Mouse (Mus musculus): ENCODE data around the gene Fuom. TPM values are rescaled to one million over a fixed set of nuclear protein-coding genes. Genes with fewer than 3 reads are reported as not detected.

Gene Fuom
- 30.3 TPM in 2 replicates for polyA plus RNA-seq (2012; rRNA removed)
- 28.3 and 28.8 TPM in 2 replicates for polyA plus RNA-seq (2014; fragmentation: Nextera tagmentation; extraction: Ambion mirVana)

DNA sequence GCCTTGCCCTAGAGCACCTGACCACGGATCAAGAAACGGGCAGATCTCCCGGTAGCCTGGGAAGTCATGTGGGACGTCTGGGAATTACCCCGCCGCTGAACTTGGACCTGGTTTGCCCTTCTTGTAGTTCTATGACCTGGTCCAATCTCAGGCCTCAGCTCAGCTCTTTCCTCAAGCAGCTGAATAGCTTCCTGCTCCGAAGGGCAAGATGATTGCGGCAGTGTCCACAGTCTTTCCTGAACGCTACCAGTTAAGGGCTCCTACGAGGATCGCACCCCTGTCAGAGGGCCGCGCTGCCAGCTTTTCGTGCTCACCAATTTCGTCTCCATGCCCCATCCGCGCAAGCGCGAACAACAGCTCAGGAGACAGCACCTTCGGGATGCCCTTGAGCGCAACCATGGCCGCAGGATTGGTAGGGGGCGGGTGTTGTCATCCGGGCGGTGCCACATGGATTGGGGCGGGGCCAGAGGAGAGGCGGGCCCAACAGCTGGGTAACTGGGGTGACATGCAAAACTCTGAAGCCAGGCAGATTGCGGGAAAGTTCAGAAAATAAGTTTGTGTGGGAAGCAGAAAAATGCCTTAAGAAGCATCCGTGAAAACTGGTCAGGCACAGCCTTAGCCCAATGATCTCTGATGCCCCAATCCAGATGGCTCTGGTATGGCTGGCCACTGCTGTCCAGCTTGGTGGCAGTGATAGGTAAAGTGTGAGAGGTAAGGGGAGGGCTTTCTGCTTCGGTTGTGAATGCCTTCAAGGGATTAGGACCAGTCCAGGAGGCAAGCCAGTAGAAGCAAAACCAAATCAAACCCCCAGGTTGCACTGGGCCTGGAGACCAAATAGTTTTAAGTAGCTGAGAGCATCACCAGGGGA lies at the start of gene Fuom:
Fuom (minus strand) TSS at position 449 of the 868 bp plus-strand sequence.
- Histone ChIP-seq H3K9ac (ENCODE audit: low read depth, low read length, severe bottlenecking) (peak within 1 kb of the TSS; percentile 62), H3K27ac (replicated peaks; ENCODE audit: low read depth, low read length) (no peak within 1 kb of the TSS), H3K36me3 (ENCODE audit: control insufficient read depth, insufficient read depth, low read length) (peaks cover 15% of the 10 kb centered on the region), H3K4me2 (replicated peaks; ENCODE audit: low read depth, low read length, severe bottlenecking) (peak within 1 kb of the TSS; percentile 76), H3K4me1 (ENCODE audit: control insufficient read depth, insufficient read depth, low read length) (0 out of 2 replicates have a peak, but pooled peaks cover 3% of the 10 kb centered on the region), H3K4me3 (replicated peaks; ENCODE audit: low read length) (peak within 1 kb of the TSS; percentile 42), H3K9me3 (ENCODE audit: control insufficient read depth, low read length) (no peaks in the 10 kb centered on the region), H3K27me3 (ENCODE audit: control insufficient read depth, insufficient read depth, low read length) (no peaks in the 10 kb centered on the region)
- ATAC-seq (ENCODE audit: low FRiP score, low read depth) (peak; percentile 89), DNase-seq (ENCODE audit: low spot score) (peak; percentile 71)
- TF ChIP-seq POLR2A (IDR thresholded peaks at IDR 0.05; ENCODE audit: borderline replicate concordance, extremely low read depth, insufficient read depth, insufficient read length), result no peak
- whole genome bisulfite sequencing, result 1% methylated on average over 30 of the region's 30 CpGs

DNA sequence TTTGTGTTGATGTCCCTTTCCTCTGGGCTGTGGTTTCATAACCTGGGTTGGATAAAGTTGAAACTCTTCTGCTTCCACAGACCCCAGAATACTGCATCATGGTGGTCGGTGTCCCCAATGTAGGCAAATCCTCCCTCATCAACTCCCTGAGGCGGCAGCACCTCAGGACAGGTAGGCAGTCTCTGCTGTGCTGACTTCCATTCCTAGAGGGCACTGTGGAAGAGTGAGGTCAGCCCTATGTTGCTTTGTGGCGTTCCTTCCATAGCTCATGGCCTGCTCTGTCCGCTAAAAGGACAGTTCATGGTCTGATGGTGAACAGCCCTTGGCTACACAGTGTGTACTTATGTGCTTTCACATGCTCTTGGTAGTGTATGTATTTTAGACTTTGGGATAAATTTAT lies 42.3 kb upstream of the Fuom start:
- TF ChIP-seq POLR2A (IDR thresholded peaks at IDR 0.05; ENCODE audit: borderline replicate concordance, extremely low read depth, insufficient read depth, insufficient read length), result no peak
- ATAC-seq (ENCODE audit: low FRiP score, low read depth) (no peak), DNase-seq (ENCODE audit: low spot score) (no peak)
- no peak overlapping the region for H3K9ac ChIP-seq (ENCODE audit: low read depth, low read length, severe bottlenecking)
- H3K4me2 ChIP-seq (replicated peaks; ENCODE audit: low read depth, low read length, severe bottlenecking), result no peak overlapping the region
- 0 out of 2 replicates have a peak, but pooled peaks cover 6% of the 10 kb centered on the region for H3K36me3 ChIP-seq (ENCODE audit: control insufficient read depth, insufficient read depth, low read length)
- H3K27me3 ChIP-seq (ENCODE audit: control insufficient read depth, insufficient read depth, low read length), result no peaks in the 10 kb centered on the region
- H3K4me1 ChIP-seq (ENCODE audit: control insufficient read depth, insufficient read depth, low read length), result no peaks in the 10 kb centered on the region
- H3K27ac ChIP-seq (replicated peaks; ENCODE audit: low read depth, low read length), result no peak overlapping the region
- H3K9me3 ChIP-seq (ENCODE audit: control insufficient read depth, low read length), result no peaks in the 10 kb centered on the region
- WGBS, result 81% methylated on average over 4 of the region's 4 CpGs
- H3K4me3 ChIP-seq (replicated peaks; ENCODE audit: low read length), result no peak overlapping the region

GRCm38 (mm10) chr7:140141350-140141749 lies 39.1 kb upstream of the Fuom start:
- DNase-seq (ENCODE audit: low spot score), result peak; percentile 73
- Histone ChIP-seq H3K4me3 (replicated peaks; ENCODE audit: low read length) (no peak overlapping the region), H3K4me1 (ENCODE audit: control insufficient read depth, insufficient read depth, low read length) (no peaks in the 10 kb centered on the region), H3K9me3 (ENCODE audit: control insufficient read depth, low read length) (no peaks in the 10 kb centered on the region), H3K36me3 (ENCODE audit: control insufficient read depth, insufficient read depth, low read length) (0 out of 2 replicates have a peak, but pooled peaks cover 4% of the 10 kb centered on the region), H3K9ac (ENCODE audit: low read depth, low read length, severe bottlenecking) (no peak overlapping the region), H3K27ac (replicated peaks; ENCODE audit: low read depth, low read length) (no peak overlapping the region), H3K4me2 (replicated peaks; ENCODE audit: low read depth, low read length, severe bottlenecking) (no peak overlapping the region), H3K27me3 (ENCODE audit: control insufficient read depth, insufficient read depth, low read length) (no peaks in the 10 kb centered on the region)
- 4% methylated on average over 14 of the region's 14 CpGs for WGBS
- no peak for ATAC-seq (ENCODE audit: low FRiP score, low read depth)
- TF ChIP-seq POLR2A (IDR thresholded peaks at IDR 0.05; ENCODE audit: borderline replicate concordance, extremely low read depth, insufficient read depth, insufficient read length), result no peak

DNA sequence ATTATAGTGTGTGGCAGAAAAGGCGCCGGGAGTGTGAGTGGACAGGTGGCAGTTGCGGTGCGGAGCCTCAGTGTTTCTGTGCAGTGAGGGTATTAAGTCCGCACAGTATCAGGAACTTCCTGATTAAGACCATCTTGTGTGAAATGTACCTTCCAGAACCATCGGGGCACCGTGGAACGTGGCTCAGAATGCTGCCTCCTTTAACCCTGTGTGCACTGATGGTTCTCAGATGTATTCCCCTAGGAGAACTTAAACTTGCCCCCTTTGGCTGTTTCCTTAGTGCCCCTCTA lies 35.7 kb upstream of the Fuom start:
- Histone ChIP-seq H3K4me1 (ENCODE audit: control insufficient read depth, insufficient read depth, low read length) (no peaks in the 10 kb centered on the region), H3K27me3 (ENCODE audit: control insufficient read depth, insufficient read depth, low read length) (no peaks in the 10 kb centered on the region), H3K9ac (ENCODE audit: low read depth, low read length, severe bottlenecking) (peak overlapping the region; percentile 81), H3K4me3 (replicated peaks; ENCODE audit: low read length) (peak overlapping the region; percentile 64), H3K36me3 (ENCODE audit: control insufficient read depth, insufficient read depth, low read length) (peaks cover 12% of the 10 kb centered on the region), H3K27ac (replicated peaks; ENCODE audit: low read depth, low read length) (peak overlapping the region; percentile 73), H3K9me3 (ENCODE audit: control insufficient read depth, low read length) (no peaks in the 10 kb centered on the region), H3K4me2 (replicated peaks; ENCODE audit: low read depth, low read length, severe bottlenecking) (peak overlapping the region; percentile 67)
- no peak for DNase-seq (ENCODE audit: low spot score)
- no peak for ATAC-seq (ENCODE audit: low FRiP score, low read depth)
- no peak for TF ChIP-seq POLR2A (IDR thresholded peaks at IDR 0.05; ENCODE audit: borderline replicate concordance, extremely low read depth, insufficient read depth, insufficient read length)
- WGBS, result 0% methylated on average over 8 of the region's 8 CpGs

DNA sequence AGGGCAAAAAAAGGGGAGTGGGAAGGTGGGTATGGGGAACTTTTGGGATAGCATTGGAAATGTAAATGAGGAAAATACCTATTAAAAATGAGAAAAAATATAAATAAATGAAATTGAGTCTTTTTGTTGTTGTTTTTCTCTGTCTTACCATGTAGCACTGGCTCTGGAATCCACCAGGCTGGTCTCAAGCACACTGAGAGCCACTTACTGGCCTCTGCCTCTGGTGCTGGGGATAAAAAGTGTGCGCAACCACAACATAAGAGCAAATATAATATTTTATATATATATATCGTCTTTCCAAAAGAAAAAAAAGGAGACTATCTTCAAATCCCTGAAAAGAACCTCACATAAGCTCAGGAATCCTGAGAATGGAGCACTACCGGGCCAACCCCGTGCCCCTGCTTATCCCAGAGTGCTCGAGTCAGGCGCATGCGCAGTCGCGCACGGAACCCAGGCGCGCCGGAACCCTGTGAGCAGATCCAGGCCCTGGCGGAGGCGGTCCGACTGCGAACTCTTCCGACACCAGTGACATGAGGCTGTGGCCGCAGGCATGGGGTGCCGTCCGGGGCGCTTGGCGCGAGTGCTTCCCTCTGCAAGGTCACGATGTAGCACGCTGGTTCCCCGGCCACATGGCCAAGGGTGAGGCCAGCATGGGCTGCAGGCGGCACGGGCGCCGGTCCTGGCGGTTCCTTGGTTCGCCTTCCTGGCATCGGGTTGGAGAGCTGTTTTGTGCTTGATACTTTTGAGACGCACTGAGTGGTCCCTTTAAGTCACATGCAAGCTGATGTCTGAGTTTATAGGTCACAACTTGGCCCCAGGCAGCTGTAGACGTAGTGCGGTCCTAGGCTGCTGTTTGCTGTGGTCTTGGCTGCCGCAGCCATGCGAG lies 35.1 kb upstream of the Fuom start, which contains the start of gene Mtg1:
Mtg1 (plus strand) TSS at position 430 of the 886 bp plus-strand sequence.
- peak; percentile 99 for ATAC-seq (ENCODE audit: low FRiP score, low read depth)
- no peaks in the 10 kb centered on the region for H3K27me3 ChIP-seq (ENCODE audit: control insufficient read depth, insufficient read depth, low read length)
- peaks cover 13% of the 10 kb centered on the region for H3K36me3 ChIP-seq (ENCODE audit: control insufficient read depth, insufficient read depth, low read length)
- peak; percentile 94 for DNase-seq (ENCODE audit: low spot score)
- peak within 1 kb of the TSS; percentile 64 for H3K4me3 ChIP-seq (replicated peaks; ENCODE audit: low read length)
- H3K9ac ChIP-seq (ENCODE audit: low read depth, low read length, severe bottlenecking), result peak within 1 kb of the TSS; percentile 81
- peak within 1 kb of the TSS; percentile 73 for H3K27ac ChIP-seq (replicated peaks; ENCODE audit: low read depth, low read length)
- H3K4me1 ChIP-seq (ENCODE audit: control insufficient read depth, insufficient read depth, low read length), result no peaks in the 10 kb centered on the region
- H3K9me3 ChIP-seq (ENCODE audit: control insufficient read depth, low read length), result no peaks in the 10 kb centered on the region
- peak within 1 kb of the TSS; percentile 67 for H3K4me2 ChIP-seq (replicated peaks; ENCODE audit: low read depth, low read length, severe bottlenecking)
- peak; percentile 88; the same call in 1 of the 2 replicates for TF ChIP-seq POLR2A (IDR thresholded peaks at IDR 0.05; ENCODE audit: borderline replicate concordance, extremely low read depth, insufficient read depth, insufficient read length)
- WGBS, result 2% methylated on average over 39 of the region's 39 CpGs

Data from limb, embryonic 14.5 days (tissue).